Mouse (Mus musculus) spleen, adult 10 weeks (tissue): ENCODE measurements around the gene Pax6. TPM values are rescaled to one million over a fixed set of nuclear protein-coding genes. Genes with fewer than 3 reads are reported as not detected.

Experiments
- polyA plus RNA-seq: library from polyadenylated mRNA; stranded (reverse); fragments of 350-450 nt; fragmentation: Illumina TruSeq; extraction: RNeasy Lipid Tissue Mini Kit (QIAGEN cat#74804); gene quantifications from one replicate; pipeline ENCODE4 v1.2.3, GENCODE M21; 2015; ENCODE audit warnings: low replicate concordance; ENCODE audit not compliant: insufficient read depth

Gene Pax6
- polyA plus RNA-seq = not detected

GRCm38 (mm10) chr2:105668271-105669270, at the start of gene Pax6:
TSS of gene Pax6 (plus strand) at chr2:105668900.

Other genes with a start within 250 kb of the Pax6 start
- gene Elp4, start 235.7 kb downstream of the Pax6 start, polyA plus RNA-seq = 10.7 TPM
- gene Immp1l, start 235.7 kb downstream of the Pax6 start, polyA plus RNA-seq = 57.9 TPM